Mouse (Mus musculus) cerebellum, adult 2 months (tissue): ENCODE results near the gene Tmem41a. TPM values are rescaled to one million over a fixed set of nuclear protein-coding genes. Genes with fewer than 3 reads are reported as not detected.
A peak's percentile ranks its signal among the peaks of the same experiment; 100 is the strongest.

Experiments
- DNase-seq, 2 experiments: peaks; one replicate each; pipeline ENCODE4 v3.0.0; 2021
- H3K27ac ChIP-seq: fragments of 200-500 bp; 2 replicates; pipeline ENCODE4 v1.5.1; 2012; ENCODE audit warnings: low read length, control low read depth, inconsistent platforms; ENCODE audit not compliant: insufficient read depth
- H3K27me3 ChIP-seq: fragments of 200-500 bp; 2 replicates; pipeline ENCODE4 v1.6.1; 2012; ENCODE audit warnings: inconsistent platforms, mild to moderate bottlenecking, low read length, moderate library complexity; ENCODE audit not compliant: control insufficient read depth, insufficient read depth
- H3K4me1 ChIP-seq: fragments of 200-500 bp; 2 replicates; pipeline ENCODE4 v1.6.1; 2011; ENCODE audit warnings: low read length; ENCODE audit not compliant: control insufficient read depth, insufficient read depth
- H3K4me3 ChIP-seq: fragments of 200-500 bp; replicated peaks from 2 replicates; pipeline ENCODE3; 2011; ENCODE audit warnings: mild to moderate bottlenecking, low read depth, low read length, control low read depth; ENCODE audit not compliant: insufficient read depth
- CTCF ChIP-seq: fragments of 200-500 bp; IDR thresholded peaks from 2 replicates; pipeline ENCODE4 v1.5.1; 2011; ENCODE audit warnings: low read depth, mild to moderate bottlenecking, control low read depth, low read length, moderate library complexity, borderline replicate concordance; ENCODE audit not compliant: insufficient read depth
- POLR2A ChIP-seq: fragments of 200-500 bp; IDR thresholded peaks from 2 replicates; pipeline ENCODE4 v1.6.1; 2011; ENCODE audit warnings: low read length, control low read depth, borderline replicate concordance; ENCODE audit not compliant: insufficient read depth
- WGBS: fragments of 180-500 bp; shearing (Covaris S2); methylation state at CpG from one replicate; pipeline ENCODE4 v1.1.7; 2018; 5-methylcytosine and 5-hydroxymethylcytosine counted together
- polyA plus RNA-seq: library from polyadenylated mRNA; depleted of rRNA; stranded (reverse); fragments of >200 nt; gene quantifications from 2 replicates; pipeline ENCODE4 v1.2.3, GENCODE M21; 2012

The Tmem41a gene
- polyA plus RNA-seq, 1 experiment: 39.9 TPM

- no peak overlapping the region for H3K27ac ChIP-seq
- DNase-seq: no peak
Measured at GRCm38 (mm10) chr16:21983581-21983980, 36.2 kb upstream of the Tmem41a start.

GRCm38 (mm10) chr16:21983146-21983545, 35.8 kb upstream of the Tmem41a start:
- TF ChIP-seq CTCF (no peak), POLR2A (no peak)
- no peak overlapping the region for H3K4me3 ChIP-seq
- no peaks in the 10 kb centered on the region for H3K4me1 ChIP-seq
- no peaks in the 10 kb centered on the region for H3K27me3 ChIP-seq
- no peak for DNase-seq
- no peak overlapping the region for H3K27ac ChIP-seq
- WGBS: 95% methylated on average over 9 of the region's 9 CpGs

More at GRCm38 (mm10) chr16:21983581-21983980, 36.2 kb upstream of the Tmem41a start:
- TF ChIP-seq POLR2A (no peak), CTCF (no peak)
- Histone ChIP-seq H3K27me3 (no peaks in the 10 kb centered on the region), H3K4me3 (no peak overlapping the region), H3K4me1 (no peaks in the 10 kb centered on the region)
- WGBS: 94% methylated on average over 4 of the region's 4 CpGs

- TF ChIP-seq CTCF: no peak
- TF ChIP-seq POLR2A: no peak
- H3K27ac ChIP-seq: no peak overlapping the region
- H3K4me1 ChIP-seq: no peaks in the 10 kb centered on the region; the same call in 1 of the 2 replicates
- DNase-seq: no peak
- no peak overlapping the region for H3K4me3 ChIP-seq
- H3K27me3 ChIP-seq: no peaks in the 10 kb centered on the region
- 76% methylated on average over 5 of the region's 5 CpGs for WGBS
Measured at GRCm38 (mm10) chr16:21977347-21977746, 30.0 kb upstream of the Tmem41a start.

GRCm38 (mm10) chr16:21976203-21976602, 28.9 kb upstream of the Tmem41a start:
- Histone ChIP-seq H3K4me1 (no peaks in the 10 kb centered on the region; the same call in 1 of the 2 replicates), H3K4me3 (no peak overlapping the region), H3K27ac (no peak overlapping the region), H3K27me3 (no peaks in the 10 kb centered on the region)
- TF ChIP-seq CTCF: no peak
- TF ChIP-seq POLR2A: no peak
- DNase-seq: peak; percentile 8 to 19
- WGBS: under 1% methylated on average over 16 of the region's 16 CpGs

GRCm38 (mm10) chr16:21971446-21971845, 24.1 kb upstream of the Tmem41a start:
- TF ChIP-seq CTCF: no peak
- TF ChIP-seq POLR2A: no peak
- H3K27me3 ChIP-seq: no peaks in the 10 kb centered on the region
- no peaks in the 10 kb centered on the region; the same call in 1 of the 2 replicates for H3K4me1 ChIP-seq
- WGBS: 57% methylated on average over 4 of the region's 4 CpGs
- H3K4me3 ChIP-seq: no peak overlapping the region
- H3K27ac ChIP-seq: no peak overlapping the region
- no peak for DNase-seq

GRCm38 (mm10) chr16:21970536-21970935, 23.2 kb upstream of the Tmem41a start:
- no peak for DNase-seq
- TF ChIP-seq CTCF (no peak), POLR2A (no peak)
- H3K27me3 ChIP-seq: no peaks in the 10 kb centered on the region
- H3K27ac ChIP-seq: no peak overlapping the region
- H3K4me1 ChIP-seq: no peaks in the 10 kb centered on the region
- H3K4me3 ChIP-seq: no peak overlapping the region
- 89% methylated on average over 6 of the region's 6 CpGs for WGBS

GRCm38 (mm10) chr16:21969874-21970273, 22.5 kb upstream of the Tmem41a start:
- H3K27me3 ChIP-seq: no peaks in the 10 kb centered on the region
- WGBS: 75% methylated on average over 4 of the region's 5 CpGs

GRCm38 (mm10) chr16:21965576-21965975, 18.2 kb upstream of the Tmem41a start:
- Histone ChIP-seq H3K27ac (no peak overlapping the region), H3K4me3 (no peak overlapping the region), H3K27me3 (no peaks in the 10 kb centered on the region), H3K4me1 (no peaks in the 10 kb centered on the region; the same call in 1 of the 2 replicates)
- TF ChIP-seq POLR2A (no peak), CTCF (no peak)
- WGBS: 74% methylated on average over 3 of the region's 3 CpGs
- DNase-seq: no peak

More at GRCm38 (mm10) chr16:21969874-21970273, 22.5 kb upstream of the Tmem41a start:
- no peak overlapping the region for H3K4me3 ChIP-seq
- no peaks in the 10 kb centered on the region for H3K4me1 ChIP-seq
- H3K27ac ChIP-seq: no peak overlapping the region
- DNase-seq: no peak
- TF ChIP-seq POLR2A (no peak), CTCF (no peak)
